Mouse (Mus musculus): ENCODE measurements around the gene Slc17a7. TPM values are rescaled to one million over a fixed set of nuclear protein-coding genes. Genes with fewer than 3 reads are reported as not detected.

Gene Slc17a7
- total RNA-seq, 2 experiments from 2014 or later = 1,255 to 1,327 TPM

- DNase-seq (ENCODE audit: extremely low spot score in 1 of 2, low spot score in 2 of 2) = no peak
- intact Hi-C loops (cut with DNase I) = no loop called here
- H3K27ac ChIP-seq = no peak overlapping the region
- H3K4me3 ChIP-seq = no peak overlapping the region
- TF ChIP-seq CTCF (IDR thresholded peaks at IDR 0.05) = no peak
Measured at GRCm38 (mm10) chr7:45134544-45135026, 29.2 kb upstream of the Slc17a7 start.

GRCm38 (mm10) chr7:45135370-45135769 lies 28.4 kb upstream of the Slc17a7 start:
- DNase-seq (ENCODE audit: extremely low spot score in 1 of 2, low spot score in 2 of 2) = no peak
- H3K27ac ChIP-seq = no peak overlapping the region
- intact Hi-C loops (cut with DNase I) = no loop called here
- peak overlapping the region; percentile 64; the same call in 1 of the 2 replicates for H3K4me3 ChIP-seq
- TF ChIP-seq CTCF (IDR thresholded peaks at IDR 0.05) = no peak

GRCm38 (mm10) chr7:45135993-45136567 lies 27.7 kb upstream of the Slc17a7 start, which contains the start of the genes Gm45713 and Flt3l:
TSS of gene Gm45713 (minus strand) at chr7:45136231.
TSS of gene Flt3l (minus strand) at chr7:45136432.
- peak; percentile 87 to 90 for DNase-seq (ENCODE audit: extremely low spot score in 1 of 2, low spot score in 2 of 2)
- no peak; the same call in none of the 2 replicates for TF ChIP-seq CTCF (IDR thresholded peaks at IDR 0.05)
- peak within 1 kb of the TSS; percentile 64 for H3K4me3 ChIP-seq
- intact Hi-C loops (cut with DNase I) = loop anchor here (1.0 kb wide), 1 partner anchor 57 kb away; no protein-coding TSS in a partner anchor
- H3K27ac ChIP-seq = peak within 1 kb of the TSS; percentile 83

GRCm38 (mm10) chr7:45137171-45138006 lies 26.4 kb upstream of the Slc17a7 start:
- no peak for TF ChIP-seq CTCF (IDR thresholded peaks at IDR 0.05)
- DNase-seq (ENCODE audit: extremely low spot score in 1 of 2, low spot score in 2 of 2) = no peak
- Histone ChIP-seq H3K27ac (no peak overlapping the region), H3K4me3 (no peak overlapping the region)
- intact Hi-C loops (cut with DNase I) = no loop called here

- TF ChIP-seq CTCF (IDR thresholded peaks at IDR 0.05) = no peak
- intact Hi-C loops (cut with DNase I) = no loop called here
- DNase-seq (ENCODE audit: extremely low spot score in 1 of 2, low spot score in 2 of 2) = no peak
- H3K27ac ChIP-seq = no peak overlapping the region
- no peak overlapping the region for H3K4me3 ChIP-seq
Measured at GRCm38 (mm10) chr7:45138403-45138802, 25.3 kb upstream of the Slc17a7 start.

- intact Hi-C loops (cut with DNase I) = no loop called here
Measured at GRCm38 (mm10) chr7:45139904-45140723, 23.6 kb upstream of the Slc17a7 start.

GRCm38 (mm10) chr7:45141319-45141718 lies 22.4 kb upstream of the Slc17a7 start:
- intact Hi-C loops (cut with DNase I) = no loop called here
- DNase-seq (ENCODE audit: extremely low spot score in 1 of 2, low spot score in 2 of 2) = no peak
- H3K27ac ChIP-seq = no peak overlapping the region
- no peak for TF ChIP-seq CTCF (IDR thresholded peaks at IDR 0.05)
- H3K4me3 ChIP-seq = no peak overlapping the region

More at GRCm38 (mm10) chr7:45139904-45140723, 23.6 kb upstream of the Slc17a7 start:
- Histone ChIP-seq H3K4me3 (no peak overlapping the region), H3K27ac (no peak overlapping the region)
- TF ChIP-seq CTCF (IDR thresholded peaks at IDR 0.05) = no peak
- DNase-seq (ENCODE audit: extremely low spot score in 1 of 2, low spot score in 2 of 2) = no peak

GRCm38 (mm10) chr7:45141914-45142313 lies 21.8 kb upstream of the Slc17a7 start:
- no peak for DNase-seq (ENCODE audit: extremely low spot score in 1 of 2, low spot score in 2 of 2)

GRCm38 (mm10) chr7:45144368-45145174 lies 19.2 kb upstream of the Slc17a7 start:
- intact Hi-C loops (cut with DNase I) = no loop called here
- DNase-seq (ENCODE audit: extremely low spot score in 1 of 2, low spot score in 2 of 2) = no peak
- no peak overlapping the region for H3K4me3 ChIP-seq
- H3K27ac ChIP-seq = no peak overlapping the region
- no peak for TF ChIP-seq CTCF (IDR thresholded peaks at IDR 0.05)

More at GRCm38 (mm10) chr7:45141914-45142313, 21.8 kb upstream of the Slc17a7 start:
- H3K27ac ChIP-seq = no peak overlapping the region
- TF ChIP-seq CTCF (IDR thresholded peaks at IDR 0.05) = no peak
- no peak overlapping the region for H3K4me3 ChIP-seq
- intact Hi-C loops (cut with DNase I) = no loop called here

- DNase-seq (ENCODE audit: extremely low spot score in 1 of 2, low spot score in 2 of 2) = no peak
- Histone ChIP-seq H3K27ac (no peak overlapping the region), H3K4me3 (no peak overlapping the region)
- TF ChIP-seq CTCF (IDR thresholded peaks at IDR 0.05) = no peak
- intact Hi-C loops (cut with DNase I) = no loop called here
Measured at GRCm38 (mm10) chr7:45145460-45145859, 18.3 kb upstream of the Slc17a7 start.

- TF ChIP-seq CTCF (IDR thresholded peaks at IDR 0.05) = no peak
- DNase-seq (ENCODE audit: extremely low spot score in 1 of 2, low spot score in 2 of 2) = no peak
- Histone ChIP-seq H3K27ac (no peak overlapping the region), H3K4me3 (no peak overlapping the region)
- intact Hi-C loops (cut with DNase I) = no loop called here
Measured at GRCm38 (mm10) chr7:45147267-45147666, 16.5 kb upstream of the Slc17a7 start.
